Mouse (Mus musculus): ENCODE measurements around the gene Trim61. TPM values are rescaled to one million over a fixed set of nuclear protein-coding genes. Genes with fewer than 3 reads are reported as not detected.

The Trim61 gene
- total and polyA plus RNA-seq, 2 experiments from 2014 or later = not detected

GRCm38 (mm10) chr8:65046565-65046964 lies 28.2 kb upstream of the Trim61 start:
- no peaks in the 10 kb centered on the region for H3K36me3 ChIP-seq (replicated peaks; ENCODE audit: control insufficient read depth, insufficient read depth, low read length)
- H3K4me1 ChIP-seq (ENCODE audit: control insufficient read depth, insufficient read depth) = no peaks in the 10 kb centered on the region
- H3K9me3 ChIP-seq (replicated peaks; ENCODE audit: control insufficient read depth, low read length) = no peaks in the 10 kb centered on the region
- no peak overlapping the region for H3K4me2 ChIP-seq (ENCODE audit: low read depth, low read length)
- no peak overlapping the region for H3K9ac ChIP-seq (replicated peaks; ENCODE audit: low read depth, low read length)
- H3K27me3 ChIP-seq (ENCODE audit: control insufficient read depth, insufficient read depth, low read length) = no peaks in the 10 kb centered on the region
- no peak for ATAC-seq (ENCODE audit: insufficient read depth, low read depth)
- H3K4me3 ChIP-seq (ENCODE audit: low read depth, low read length) = no peak overlapping the region
- TF ChIP-seq EP300 (IDR thresholded peaks at IDR 0.05; ENCODE audit: low read depth) = no peak
- TF ChIP-seq CTCF (IDR thresholded peaks at IDR 0.05; ENCODE audit: low read depth) = no peak
- no peak overlapping the region for H3K27ac ChIP-seq (ENCODE audit: low read depth)
- DNase-seq (ENCODE audit: low spot score) = no peak
- WGBS = 34% methylated on average over 5 of the region's 5 CpGs

DNA sequence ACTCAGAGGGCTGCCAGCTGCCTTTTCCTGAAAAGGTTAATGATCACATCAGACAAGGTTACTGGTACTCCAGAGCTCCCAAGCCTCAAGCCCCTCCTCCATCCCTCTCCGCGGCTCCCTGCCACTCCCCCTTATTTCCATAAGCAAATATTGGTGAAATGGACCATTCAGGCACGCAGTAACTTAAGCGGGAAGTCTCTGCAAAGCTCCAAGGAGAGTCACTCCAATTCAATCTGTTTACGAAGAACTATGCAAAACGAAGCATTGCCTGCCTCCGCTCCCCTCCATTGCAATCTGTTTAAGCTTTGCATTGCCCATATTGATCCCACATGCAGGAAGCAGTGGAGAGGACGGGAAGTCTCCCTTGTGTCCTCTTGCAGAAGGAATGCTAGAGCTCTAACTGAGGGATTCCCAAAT lies 18.8 kb upstream of the Trim61 start, which contains the start of gene Apela:
Gene Apela, minus strand, starts transcription at position 220 of the 417 bp plus-strand sequence.
- 2% methylated on average over 8 of the region's 8 CpGs for WGBS
- H3K27ac ChIP-seq (ENCODE audit: low read depth) = no peak within 1 kb of the TSS

GRCm38 (mm10) chr8:65034136-65034535 lies 15.8 kb upstream of the Trim61 start:
- WGBS = 78% methylated on average over 2 of the region's 2 CpGs
- 0 out of 2 replicates have a peak, but pooled peaks cover 14% of the 10 kb centered on the region for H3K4me1 ChIP-seq (ENCODE audit: control insufficient read depth, insufficient read depth)
- no peaks in the 10 kb centered on the region for H3K9me3 ChIP-seq (replicated peaks; ENCODE audit: control insufficient read depth, low read length)
- H3K27ac ChIP-seq (ENCODE audit: low read depth) = no peak overlapping the region
- no peak for TF ChIP-seq CTCF (IDR thresholded peaks at IDR 0.05; ENCODE audit: low read depth)
- TF ChIP-seq EP300 (IDR thresholded peaks at IDR 0.05; ENCODE audit: low read depth) = no peak
- no peak for DNase-seq (ENCODE audit: low spot score)
- no peak overlapping the region for H3K4me3 ChIP-seq (ENCODE audit: low read depth, low read length)
- no peak for ATAC-seq (ENCODE audit: insufficient read depth, low read depth)
- no peak overlapping the region for H3K9ac ChIP-seq (replicated peaks; ENCODE audit: low read depth, low read length)
- H3K27me3 ChIP-seq (ENCODE audit: control insufficient read depth, insufficient read depth, low read length) = no peaks in the 10 kb centered on the region
- no peaks in the 10 kb centered on the region for H3K36me3 ChIP-seq (replicated peaks; ENCODE audit: control insufficient read depth, insufficient read depth, low read length)
- no peak overlapping the region for H3K4me2 ChIP-seq (ENCODE audit: low read depth, low read length)

More for the DNA sequence above, 18.8 kb upstream of the Trim61 start, which contains the start of gene Apela:
- no peaks in the 10 kb centered on the region for H3K36me3 ChIP-seq (replicated peaks; ENCODE audit: control insufficient read depth, insufficient read depth, low read length)
- peak within 1 kb of the TSS; percentile 35 for H3K4me3 ChIP-seq (ENCODE audit: low read depth, low read length)
- ATAC-seq (ENCODE audit: insufficient read depth, low read depth) = 0 out of 2 replicates have a peak, but pooled peaks have one; percentile 33
- 0 out of 2 replicates have a peak, but pooled peaks cover 14% of the 10 kb centered on the region for H3K4me1 ChIP-seq (ENCODE audit: control insufficient read depth, insufficient read depth)
- H3K4me2 ChIP-seq (ENCODE audit: low read depth, low read length) = peak within 1 kb of the TSS; percentile 59
- no peaks in the 10 kb centered on the region for H3K27me3 ChIP-seq (ENCODE audit: control insufficient read depth, insufficient read depth, low read length)
- no peak within 1 kb of the TSS for H3K9ac ChIP-seq (replicated peaks; ENCODE audit: low read depth, low read length)
- no peaks in the 10 kb centered on the region for H3K9me3 ChIP-seq (replicated peaks; ENCODE audit: control insufficient read depth, low read length)
- peak; percentile 20 for DNase-seq (ENCODE audit: low spot score)
- TF ChIP-seq EP300 (IDR thresholded peaks at IDR 0.05; ENCODE audit: low read depth) = no peak
- no peak for TF ChIP-seq CTCF (IDR thresholded peaks at IDR 0.05; ENCODE audit: low read depth)

GRCm38 (mm10) chr8:65033056-65033455 lies 14.7 kb upstream of the Trim61 start:
- ATAC-seq (ENCODE audit: insufficient read depth, low read depth) (no peak), DNase-seq (ENCODE audit: low spot score) (no peak)
- H3K4me3 ChIP-seq (ENCODE audit: low read depth, low read length) = no peak overlapping the region
- no peak overlapping the region for H3K4me2 ChIP-seq (ENCODE audit: low read depth, low read length)
- WGBS = 84% methylated on average over 13 of the region's 13 CpGs
- H3K27me3 ChIP-seq (ENCODE audit: control insufficient read depth, insufficient read depth, low read length) = no peaks in the 10 kb centered on the region
- H3K36me3 ChIP-seq (replicated peaks; ENCODE audit: control insufficient read depth, insufficient read depth, low read length) = no peaks in the 10 kb centered on the region
- H3K27ac ChIP-seq (ENCODE audit: low read depth) = no peak overlapping the region
- TF ChIP-seq EP300 (IDR thresholded peaks at IDR 0.05; ENCODE audit: low read depth) (no peak), CTCF (IDR thresholded peaks at IDR 0.05; ENCODE audit: low read depth) (no peak)
- no peak overlapping the region for H3K9ac ChIP-seq (replicated peaks; ENCODE audit: low read depth, low read length)
- no peaks in the 10 kb centered on the region for H3K9me3 ChIP-seq (replicated peaks; ENCODE audit: control insufficient read depth, low read length)
- H3K4me1 ChIP-seq (ENCODE audit: control insufficient read depth, insufficient read depth) = 0 out of 2 replicates have a peak, but pooled peaks cover 14% of the 10 kb centered on the region

- no peaks in the 10 kb centered on the region for H3K9me3 ChIP-seq (replicated peaks; ENCODE audit: control insufficient read depth, low read length)
- H3K4me2 ChIP-seq (ENCODE audit: low read depth, low read length) = no peak overlapping the region
- 90% methylated on average over 1 of the region's 1 CpGs for WGBS
- no peak overlapping the region for H3K27ac ChIP-seq (ENCODE audit: low read depth)
- DNase-seq (ENCODE audit: low spot score) = no peak
- ATAC-seq (ENCODE audit: insufficient read depth, low read depth) = no peak
- no peaks in the 10 kb centered on the region for H3K36me3 ChIP-seq (replicated peaks; ENCODE audit: control insufficient read depth, insufficient read depth, low read length)
- H3K27me3 ChIP-seq (ENCODE audit: control insufficient read depth, insufficient read depth, low read length) = no peaks in the 10 kb centered on the region
- TF ChIP-seq CTCF (IDR thresholded peaks at IDR 0.05; ENCODE audit: low read depth) = no peak
- TF ChIP-seq EP300 (IDR thresholded peaks at IDR 0.05; ENCODE audit: low read depth) = no peak
- H3K4me3 ChIP-seq (ENCODE audit: low read depth, low read length) = no peak overlapping the region
- 0 out of 2 replicates have a peak, but pooled peaks cover 11% of the 10 kb centered on the region for H3K4me1 ChIP-seq (ENCODE audit: control insufficient read depth, insufficient read depth)
- H3K9ac ChIP-seq (replicated peaks; ENCODE audit: low read depth, low read length) = no peak overlapping the region
Observed at GRCm38 (mm10) chr8:65032107-65032506, 13.8 kb upstream of the Trim61 start.

Data from heart, postnatal 0 days (tissue).